Mouse (Mus musculus): ENCODE data around the gene Bag6.

DNA sequence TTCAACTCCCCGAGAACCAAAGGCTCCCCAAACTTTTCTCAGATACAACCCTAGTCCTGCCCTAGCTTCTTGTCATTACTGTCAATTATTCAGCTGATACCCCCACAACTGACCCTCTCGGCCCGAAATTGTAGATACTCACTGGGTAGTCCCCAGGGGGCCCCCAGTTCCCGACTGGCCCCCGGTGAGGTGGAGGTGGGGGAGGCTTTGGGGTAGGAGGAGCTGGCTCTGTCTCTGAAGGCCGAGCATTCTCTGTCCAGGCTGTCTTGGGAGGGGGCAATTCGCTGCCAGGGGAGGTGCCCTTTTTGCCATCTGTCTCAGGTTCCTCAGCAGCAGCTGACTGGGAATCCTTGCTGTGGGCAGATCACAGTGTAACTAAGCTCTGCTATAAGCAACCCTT lies 24.7 kb downstream of the Bag6 start:
- TF ChIP-seq CTCF (conservative IDR thresholded peaks at IDR 0.05; ENCODE audit: low read length): no peak
- no peak for TF ChIP-seq NANOG (IDR thresholded peaks at IDR 0.05; ENCODE audit: borderline replicate concordance, low read length)

Measured in E14TG2a.4 (cell line).